Mouse (Mus musculus) urinary bladder, adult 18-20 months (tissue): Measurements from ENCODE around the gene Aox1.

ENCODE experiments used
- DNase-seq, 2 experiments: peaks; one replicate each; pipeline ENCODE4 v3.0.0; 2022; ENCODE audit warnings: low spot score in 2 of 2, mixed read lengths in 2 of 2

Gene Aox1

DNA sequence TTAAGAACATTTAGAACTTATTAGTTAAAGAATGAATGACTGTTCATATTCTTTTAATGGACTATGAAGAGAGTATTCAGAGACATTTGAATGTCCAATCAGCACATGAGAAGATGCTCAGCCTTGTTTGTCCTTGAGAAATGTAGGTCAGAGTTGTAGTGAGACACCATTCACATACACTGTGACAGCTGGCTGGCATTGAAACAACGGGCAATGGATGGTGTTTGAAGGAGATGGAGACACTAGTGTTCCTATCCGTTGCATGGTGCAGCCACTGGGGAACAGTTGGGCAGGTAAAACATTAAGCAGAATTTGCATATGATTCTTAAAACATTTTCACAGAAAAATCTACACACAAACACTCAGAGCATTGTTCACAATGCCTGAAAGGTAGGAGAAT lies 77.3 kb downstream of the Aox1 start:
- no peak for DNase-seq

DNA sequence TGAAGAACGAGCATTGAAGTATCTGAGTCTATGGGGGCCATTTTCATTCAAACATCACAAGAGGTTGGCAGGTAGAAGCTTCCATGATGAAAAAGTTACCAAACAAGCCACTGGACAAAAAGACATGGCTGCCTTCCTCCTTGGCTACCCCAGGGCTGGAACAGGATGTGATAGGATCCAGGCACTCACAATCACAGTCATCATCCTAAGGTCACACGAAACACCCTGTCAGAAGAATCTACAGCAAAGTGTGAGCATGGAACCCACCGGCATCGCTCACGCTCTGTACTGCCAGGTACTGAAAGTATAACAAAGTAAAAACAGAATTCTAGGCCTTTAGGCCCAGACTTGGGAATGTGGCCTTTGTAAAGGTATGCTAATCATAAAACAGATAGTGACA lies 80.5 kb downstream of the Aox1 start:
- no peak for DNase-seq

DNA sequence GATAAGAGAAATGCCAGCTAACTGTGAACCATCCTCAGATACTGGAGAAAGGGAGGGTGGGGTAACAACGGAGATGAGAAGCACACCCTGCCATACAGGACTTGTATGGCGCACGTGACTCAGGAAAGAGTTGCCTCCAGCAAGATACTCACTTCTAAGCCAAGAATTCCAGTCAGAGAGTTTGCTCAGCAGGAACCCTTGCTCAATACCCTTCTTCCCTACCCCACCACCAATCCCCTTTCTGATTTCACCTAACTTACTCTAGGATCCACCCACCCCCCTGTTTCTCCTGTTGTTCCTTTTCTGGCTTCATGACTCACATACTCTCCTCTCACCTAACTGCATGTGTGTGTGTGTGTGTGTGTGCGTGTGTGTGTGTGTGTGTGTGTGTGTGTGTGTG lies 81.6 kb downstream of the Aox1 start:
- no peak for DNase-seq

DNA sequence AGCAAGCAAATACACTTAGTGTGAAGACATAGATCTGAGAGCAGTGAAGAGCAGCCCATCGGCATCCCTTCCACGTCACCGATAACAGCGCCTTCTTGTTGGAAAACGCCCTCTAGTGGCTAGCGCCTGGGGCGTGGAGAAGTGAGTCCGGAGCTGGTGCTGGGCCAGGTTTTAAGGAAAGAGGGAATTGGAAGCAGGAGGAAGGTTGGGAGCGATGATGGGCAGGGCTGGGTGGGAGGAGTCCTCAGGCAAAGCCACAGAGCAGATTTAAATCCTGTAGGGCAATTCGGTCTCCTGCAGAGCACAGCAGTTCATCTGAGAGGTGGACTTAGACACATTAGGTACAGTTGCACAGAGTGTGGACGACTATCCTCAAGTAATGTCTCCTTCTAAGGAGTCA lies 83.1 kb downstream of the Aox1 start, which contains the start of gene Aox3:
TSS of gene Aox3 (plus strand) at position 251 of the 400 bp plus-strand sequence.
- DNase-seq = peak; percentile 36 to 66

DNA sequence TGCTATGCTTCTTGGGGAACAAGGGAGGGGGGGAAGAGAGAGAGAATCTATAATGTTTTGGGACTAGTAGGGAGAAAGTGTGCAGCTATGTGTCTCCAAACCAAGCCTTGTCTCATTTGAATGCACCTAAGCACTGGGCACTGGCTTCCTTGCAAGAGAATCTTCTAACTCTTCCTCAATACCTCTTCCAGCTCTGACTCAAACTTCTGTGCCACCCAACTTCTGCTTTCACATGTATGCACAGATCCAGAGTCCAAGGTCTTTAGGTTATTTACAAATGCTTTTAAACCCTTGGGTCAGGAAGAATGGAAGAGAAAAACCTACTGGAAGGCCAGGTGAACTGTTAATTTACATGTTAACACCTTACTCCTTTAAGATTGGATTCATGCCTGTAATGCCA lies 83.7 kb downstream of the Aox1 start:
- DNase-seq = no peak

DNA sequence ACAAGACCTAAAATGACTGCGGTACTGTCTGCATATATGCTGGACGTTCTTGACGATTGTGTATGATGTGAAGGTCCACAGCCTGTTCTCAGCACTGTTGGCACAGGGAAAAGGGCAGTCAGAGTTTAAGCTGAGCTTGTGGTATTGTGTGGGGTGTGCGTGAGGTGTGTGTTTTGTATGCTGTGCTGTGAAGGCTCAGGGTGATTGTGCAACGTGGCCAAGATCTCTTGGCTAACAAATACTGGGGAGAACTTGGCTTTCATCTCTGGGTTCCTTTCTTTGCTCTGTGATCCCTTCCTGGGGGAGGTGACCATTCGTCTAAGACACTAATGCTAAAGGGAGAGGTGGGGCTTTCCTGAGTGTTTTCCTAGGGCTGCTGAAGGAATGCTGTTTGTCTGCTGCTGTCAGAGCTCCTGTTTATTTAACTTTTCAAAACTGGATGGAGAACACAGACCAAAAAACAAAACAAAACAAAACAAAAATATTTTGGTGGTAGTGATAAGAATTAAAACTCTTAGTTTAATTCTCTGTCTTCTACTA lies 84.4 kb downstream of the Aox1 start:
- DNase-seq = no peak

DNA sequence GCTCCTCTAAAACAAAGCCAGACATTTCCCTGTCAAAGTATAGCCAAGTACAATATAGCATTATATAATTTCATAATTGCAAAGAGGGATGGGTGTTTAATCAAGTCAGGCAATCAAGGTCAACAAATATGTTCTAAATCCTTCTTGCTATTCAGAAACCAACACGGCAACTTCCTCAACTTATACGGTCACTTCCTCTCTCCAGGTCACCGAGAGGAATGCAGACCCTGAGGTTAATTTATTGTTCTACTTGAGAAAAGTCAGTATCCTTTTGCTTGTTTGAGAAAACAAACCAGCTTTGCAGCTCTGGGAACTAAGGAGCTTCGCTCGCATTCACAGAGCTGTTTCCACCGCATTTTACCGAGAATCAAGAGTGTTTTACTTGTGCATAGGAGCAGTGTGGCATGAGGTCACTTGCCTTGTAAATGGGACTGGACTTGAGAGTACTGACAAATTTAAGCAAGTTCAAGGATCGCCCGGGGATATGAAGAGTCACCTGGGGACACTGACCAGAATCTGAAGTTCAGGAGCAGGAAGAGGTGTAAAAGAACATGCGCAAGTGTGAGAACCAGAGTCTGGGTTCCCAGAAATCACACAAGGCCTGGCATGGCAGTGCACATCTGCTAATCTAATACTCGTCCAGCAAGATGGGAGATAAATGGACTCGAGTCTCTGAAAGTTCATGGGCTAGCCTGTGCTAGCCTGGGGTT lies 85.1 kb downstream of the Aox1 start:
- DNase-seq = no peak

DNA sequence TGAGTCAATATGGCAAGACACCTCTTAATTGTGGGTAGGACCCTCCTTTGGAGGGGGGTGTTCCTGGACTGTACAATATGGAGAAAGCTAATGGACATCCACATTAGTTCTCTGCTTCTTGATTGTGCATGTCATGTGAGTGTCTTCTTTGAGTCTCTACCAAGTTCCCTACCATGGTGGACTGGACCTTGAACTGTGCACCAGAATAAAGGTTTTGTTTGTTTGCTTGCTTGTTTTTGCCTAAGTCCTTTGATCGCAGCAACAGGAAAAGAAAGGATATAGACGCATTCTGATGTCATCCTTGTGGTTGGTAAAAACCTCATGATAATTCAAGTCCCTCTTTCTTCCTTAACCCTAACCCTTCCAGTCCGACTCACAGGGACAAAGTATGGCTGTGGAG lies 88.5 kb downstream of the Aox1 start:
- no peak for DNase-seq

DNA sequence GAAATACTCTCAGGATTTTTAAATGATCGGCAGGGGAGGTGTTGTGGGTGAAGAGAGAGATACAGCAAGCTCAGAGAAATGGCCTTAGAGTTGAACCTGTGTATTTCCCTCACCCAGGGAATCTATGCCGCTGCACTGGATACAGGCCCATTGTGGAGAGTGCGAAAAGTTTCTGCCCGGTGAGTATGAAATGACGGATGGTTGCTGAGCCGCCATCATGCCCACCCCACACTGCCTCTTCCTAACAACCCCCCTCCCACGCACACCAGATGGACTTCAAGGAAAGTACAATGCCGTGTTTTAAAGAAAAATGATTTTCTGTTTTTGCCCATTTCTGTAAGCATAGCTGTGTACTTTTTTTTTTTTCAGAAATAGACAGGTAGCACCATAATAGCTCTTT lies 95.2 kb downstream of the Aox1 start:
- DNase-seq = no peak

DNA sequence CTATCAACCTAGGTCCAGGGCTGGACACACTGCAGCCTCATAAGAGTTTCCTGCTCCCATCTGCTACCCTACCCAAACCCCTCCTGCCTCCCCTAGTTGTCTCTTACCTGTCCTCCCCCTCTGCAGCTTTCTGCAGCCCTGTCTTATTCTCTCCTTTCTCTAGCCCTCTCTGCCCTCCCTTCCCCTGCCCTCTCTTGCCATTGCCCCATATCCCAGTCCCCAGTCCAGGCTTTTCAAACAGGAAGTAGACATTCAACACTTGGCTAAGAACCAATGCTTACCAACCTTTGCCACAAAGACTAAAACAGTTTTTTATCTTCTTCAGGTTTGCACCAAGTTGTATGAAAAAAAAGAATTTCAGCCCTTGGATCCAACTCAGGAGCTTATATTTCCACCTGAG lies 108.2 kb downstream of the Aox1 start:
- no peak for DNase-seq

DNA sequence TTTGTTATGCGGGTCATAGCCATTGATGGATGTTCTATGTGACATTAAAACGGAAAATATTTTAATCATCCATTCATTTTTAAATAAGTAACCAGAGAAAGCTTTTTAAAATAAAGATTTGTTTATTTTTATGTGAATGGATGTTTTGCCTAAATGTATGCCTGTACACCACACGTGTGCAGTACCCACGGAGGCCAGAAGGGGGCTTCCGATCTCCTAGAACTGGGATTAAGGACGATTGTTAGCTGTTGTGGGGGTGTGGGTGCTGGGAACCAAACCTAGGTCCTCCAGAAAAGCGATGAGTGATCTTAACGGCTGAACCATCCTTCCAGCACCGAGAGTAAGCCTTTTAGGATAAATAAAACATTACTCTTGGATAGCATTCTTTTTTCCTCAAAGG lies 109.3 kb downstream of the Aox1 start:
- DNase-seq = no peak

DNA sequence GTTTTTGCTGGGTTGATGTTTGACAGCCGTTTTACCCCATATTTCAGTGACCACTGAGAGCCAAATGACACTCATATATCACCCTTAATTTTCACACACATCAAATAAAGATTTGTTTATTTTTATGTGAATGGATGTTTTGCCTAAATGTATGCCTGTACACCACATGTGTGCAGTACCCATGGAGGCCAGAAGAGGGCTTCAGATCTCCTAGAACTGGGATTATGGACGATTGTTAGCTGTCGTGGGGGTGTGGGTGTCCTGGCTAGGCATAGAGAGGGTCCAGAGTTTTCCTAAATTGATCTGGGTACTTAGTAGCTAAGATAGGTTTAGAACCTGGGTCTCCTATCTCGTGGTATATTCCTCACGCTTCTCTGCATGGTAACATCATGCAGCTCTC lies 110.9 kb downstream of the Aox1 start:
- DNase-seq = no peak

DNA sequence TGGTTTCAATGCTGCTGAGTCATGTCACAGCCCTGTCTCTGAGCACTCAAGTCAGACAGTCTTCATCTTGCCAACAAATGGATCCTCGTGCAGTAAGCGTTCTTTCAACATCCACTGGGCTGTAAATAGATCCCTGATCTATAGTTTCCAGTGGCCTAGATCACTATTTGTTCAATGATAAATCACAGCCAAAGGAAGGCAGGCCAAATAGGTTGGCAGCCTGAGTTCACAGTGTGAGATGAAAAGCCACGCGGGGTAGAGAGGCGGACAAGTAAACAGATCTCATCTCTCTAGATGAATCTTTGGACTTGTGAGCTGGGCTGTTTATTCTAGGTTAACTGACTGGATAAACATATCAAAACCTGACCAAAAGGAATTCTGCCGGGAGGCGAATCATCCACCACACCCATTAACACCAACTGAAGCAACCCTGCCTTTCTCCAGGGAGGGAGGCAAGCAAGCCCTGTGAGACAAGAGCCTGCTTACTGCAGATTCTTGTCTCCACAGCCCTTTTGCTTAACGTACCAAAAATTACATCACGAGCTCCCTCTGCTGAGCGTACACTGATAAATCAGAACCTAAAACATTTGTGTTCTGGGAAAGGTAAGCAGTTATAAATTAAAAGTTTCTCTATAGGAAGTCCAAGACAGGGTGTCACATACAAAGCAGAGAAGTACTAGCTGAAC lies 114.8 kb downstream of the Aox1 start:
- peak; percentile 12 to 34 for DNase-seq

DNA sequence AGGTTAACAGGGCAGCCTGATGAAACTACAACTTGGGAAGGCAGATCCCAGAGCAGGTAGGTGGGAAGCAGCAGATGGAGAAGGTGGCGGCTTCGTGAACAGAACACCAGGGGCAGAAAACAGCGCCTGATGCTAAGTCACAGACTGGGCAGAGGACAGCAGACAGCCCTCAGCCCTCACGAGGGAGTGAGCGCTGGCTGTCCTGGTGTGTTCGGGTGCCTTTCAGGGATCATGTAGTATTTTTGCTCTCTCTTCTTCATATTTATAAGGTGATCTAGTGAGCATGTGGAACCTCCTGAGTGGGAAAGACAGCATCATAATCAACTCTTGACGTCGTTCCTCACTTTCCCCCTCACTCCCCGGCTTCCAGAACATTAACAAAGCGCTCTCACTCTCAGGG lies 116.3 kb downstream of the Aox1 start:
- no peak for DNase-seq

DNA sequence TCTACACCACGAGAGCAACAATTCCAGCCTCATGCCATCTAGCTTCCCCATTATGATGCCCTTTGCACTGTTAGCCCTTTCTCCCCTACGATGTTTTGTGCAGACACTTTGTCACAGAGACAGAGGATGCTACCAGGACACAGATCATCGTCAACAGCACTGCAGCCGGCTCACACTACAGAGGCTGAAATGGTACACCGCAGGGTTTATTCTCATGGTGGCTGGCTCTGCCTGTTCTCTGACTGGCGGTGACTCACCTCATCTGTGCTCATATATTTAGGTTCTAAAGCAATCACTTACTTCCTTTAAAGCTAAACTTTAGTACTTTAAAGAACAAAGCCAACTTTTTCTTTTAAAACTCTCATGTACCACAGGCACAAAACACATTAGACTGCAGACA lies 118.0 kb downstream of the Aox1 start:
- DNase-seq = no peak

DNA sequence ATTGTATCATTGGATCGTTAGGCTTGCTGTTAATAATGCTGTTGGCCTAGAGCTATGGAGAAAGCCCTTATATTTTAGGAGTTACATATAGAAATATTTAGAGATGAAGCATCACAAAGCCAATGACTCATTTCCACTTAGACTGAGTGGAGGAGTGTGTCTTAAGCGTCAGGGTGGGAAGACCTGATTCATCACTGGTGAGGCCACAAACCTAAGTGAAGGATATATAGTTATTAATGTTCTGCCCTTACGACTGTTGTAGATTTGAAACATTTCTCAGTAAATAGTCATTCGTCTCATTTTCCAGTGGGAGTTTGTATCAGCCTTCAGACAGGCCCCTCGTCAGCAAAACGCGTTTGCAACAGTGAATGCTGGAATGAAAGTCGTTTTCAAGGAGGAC lies 122.5 kb downstream of the Aox1 start:
- no peak for DNase-seq
